In the genomic region with DNA sequence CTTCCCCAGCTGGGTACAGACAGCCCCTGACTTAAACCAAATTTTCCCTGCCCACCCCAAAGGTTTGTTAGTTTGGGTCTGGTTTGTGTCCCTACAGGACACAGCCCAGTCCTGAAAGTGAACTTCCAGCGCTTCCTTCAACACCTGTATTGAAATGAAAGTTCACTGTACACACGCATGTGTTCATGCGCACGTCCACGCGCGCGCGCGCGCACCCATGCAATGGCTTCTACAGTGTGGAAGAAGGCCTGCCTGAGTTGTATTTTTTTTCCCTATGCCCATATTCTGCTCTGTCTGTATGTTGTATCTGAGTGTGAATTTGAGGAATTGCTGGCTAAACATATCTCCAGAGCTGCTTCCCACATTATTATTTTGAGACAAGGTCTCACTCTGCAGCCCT, we compare ENCODE assay signal across 9 mouse cellular contexts. TPM values are rescaled to one million over a fixed set of nuclear protein-coding genes. Genes with fewer than 3 reads are reported as not detected.
DNase-seq lines count a peak whose midpoint lies in the region; ATAC-seq lines count a peak whose summit lies in the region.
"Had no signal": no experiment of that assay in that cellular context is flagged by ENCODE, and none has a peak within 500 bp of the region (broad histone marks: within the 10 kb centered on the region; RNA-seq: fewer than 3 reads in every experiment).

No protein-coding gene starts in this region.

- ATAC-seq in heart, embryonic 16.5 days (replicated peaks; ENCODE audit: extremely low read depth, insufficient read depth, low FRiP score): no peak
- no peak for ATAC-seq in embryonic facial prominence, embryonic 12.5 days (ENCODE audit: insufficient number of reproducible peaks, insufficient read depth, low FRiP score, low TSS enrichment)
- no peak for ATAC-seq in intestine, embryonic 16.5 days

- peak overlapping the region; percentile 99; the same call in 1 of the 2 replicates for H3K9ac ChIP-seq in heart, embryonic 16.5 days (ENCODE audit: low read length)
- peak overlapping the region; percentile 90 for H3K9ac ChIP-seq in embryonic facial prominence, embryonic 12.5 days
- H3K9ac ChIP-seq in intestine, embryonic 16.5 days (ENCODE audit: low read depth, low read length): peak overlapping the region; percentile 97

- H3K4me1 ChIP-seq in heart, embryonic 16.5 days (ENCODE audit: control insufficient read depth, insufficient read depth, low read length): peaks cover 26% of the 10 kb centered on the region
- H3K4me1 ChIP-seq in embryonic facial prominence, embryonic 12.5 days: peaks cover 13% of the 10 kb centered on the region
- H3K4me1 ChIP-seq in intestine, embryonic 16.5 days (ENCODE audit: control insufficient read depth, insufficient read depth, low read length): peaks cover 17% of the 10 kb centered on the region

- peak overlapping the region; percentile 99 for H3K4me2 ChIP-seq in heart, embryonic 16.5 days (ENCODE audit: low read depth, low read length)
- peak overlapping the region; percentile 96 for H3K4me2 ChIP-seq in embryonic facial prominence, embryonic 12.5 days (replicated peaks)
- H3K4me2 ChIP-seq in intestine, embryonic 16.5 days (ENCODE audit: low read depth, low read length): peak overlapping the region; percentile 89

- H3K27ac ChIP-seq in heart, embryonic 16.5 days (ENCODE audit: low read length): no peak overlapping the region
- H3K27ac ChIP-seq in embryonic facial prominence, embryonic 12.5 days: peak overlapping the region; percentile 77; the same call in 1 of the 2 replicates
- H3K27ac ChIP-seq in intestine, embryonic 16.5 days (ENCODE audit: low read length): peak overlapping the region; percentile 81; the same call in 1 of the 2 replicates

- DNase-seq in heart, adult 9 months (ENCODE audit: low spot score in 2 of 2): no peak
- DNase-seq in naive thymus-derived CD4-positive, alpha-beta T cell, adult 2 months (ENCODE audit: low read depth): peak; percentile 34
- DNase-seq in urinary bladder, adult 2 months (ENCODE audit: low spot score): no peak
- no peak for DNase-seq in cerebellum, adult 11 months
- DNase-seq in thymus, adult 18-20 months: no peak
- DNase-seq: kidney, adult 18-20 months had no signal

- 94% methylated on average over 11 of the region's 11 CpGs for WGBS in heart, embryonic 16.5 days
- 92% methylated on average over 11 of the region's 11 CpGs for WGBS in embryonic facial prominence, embryonic 12.5 days
- 89% methylated on average over 11 of the region's 11 CpGs for whole genome bisulfite sequencing in intestine, embryonic 16.5 days

- no peaks in the 10 kb centered on the region for H3K27me3 ChIP-seq in heart, embryonic 16.5 days (ENCODE audit: control insufficient read depth, insufficient read depth, low read length)
- no peaks in the 10 kb centered on the region for H3K27me3 ChIP-seq in embryonic facial prominence, embryonic 12.5 days
- H3K27me3 ChIP-seq in intestine, embryonic 16.5 days (replicated peaks; ENCODE audit: control insufficient read depth, insufficient read depth, low read length): no peaks in the 10 kb centered on the region

- peak overlapping the region; percentile 96; the same call in 1 of the 2 replicates for H3K4me3 ChIP-seq in heart, embryonic 16.5 days (ENCODE audit: low read length)
- peak overlapping the region; percentile 87 for H3K4me3 ChIP-seq in embryonic facial prominence, embryonic 12.5 days
- peak overlapping the region; percentile 88 for H3K4me3 ChIP-seq in intestine, embryonic 16.5 days (ENCODE audit: low read length)

- no peaks in the 10 kb centered on the region for H3K9me3 ChIP-seq in heart, embryonic 16.5 days (replicated peaks; ENCODE audit: control insufficient read depth, low read length)
- H3K9me3 ChIP-seq in embryonic facial prominence, embryonic 12.5 days: no peaks in the 10 kb centered on the region
- H3K9me3 ChIP-seq in intestine, embryonic 16.5 days (ENCODE audit: control insufficient read depth, low read length): no peaks in the 10 kb centered on the region

- H3K36me3 ChIP-seq in heart, embryonic 16.5 days (ENCODE audit: control insufficient read depth, insufficient read depth): peaks cover 41% of the 10 kb centered on the region
- H3K36me3 ChIP-seq in embryonic facial prominence, embryonic 12.5 days: peaks cover 41% of the 10 kb centered on the region
- peaks cover 18% of the 10 kb centered on the region for H3K36me3 ChIP-seq in intestine, embryonic 16.5 days (ENCODE audit: control insufficient read depth, insufficient read depth, low read length)

RNA-seq across cellular contexts. Expression of a gene that starts 1.4 kb away (rescaled TPM):
- 89.4 and 89.9 TPM in 2 replicates for polyA plus RNA-seq in heart, embryonic 16.5 days (2015; fragmentation: Nextera tagmentation; extraction: Ambion mirVana)
- 108 and 109 TPM in 2 replicates for polyA plus RNA-seq in embryonic facial prominence, embryonic 12.5 days (2016; fragmentation: Nextera tagmentation; extraction: Ambion mirVana)
- 132 and 136 TPM in 2 replicates for polyA plus RNA-seq in intestine, embryonic 16.5 days (2015; fragmentation: Nextera tagmentation; extraction: Ambion mirVana)
- polyA plus RNA-seq in urinary bladder, adult 2 months (2012; rRNA removed): 62.3 and 69.4 TPM in 2 replicates

RNA-seq across cellular contexts. Expression of a gene that starts 8.0 kb away (rescaled TPM):
- polyA plus RNA-seq in heart, embryonic 16.5 days (2015; fragmentation: Nextera tagmentation; extraction: Ambion mirVana): 1,191 and 1,235 TPM in 2 replicates
- 1,470 and 1,480 TPM in 2 replicates for polyA plus RNA-seq in embryonic facial prominence, embryonic 12.5 days (2016; fragmentation: Nextera tagmentation; extraction: Ambion mirVana)
- polyA plus RNA-seq in intestine, embryonic 16.5 days (2015; fragmentation: Nextera tagmentation; extraction: Ambion mirVana): 1,309 and 1,475 TPM in 2 replicates
- polyA plus RNA-seq in urinary bladder, adult 2 months (2012; rRNA removed): 635 and 857 TPM in 2 replicates

RNA-seq across cellular contexts. Expression of a gene that starts 9.6 kb away (rescaled TPM):
- polyA plus RNA-seq in heart, embryonic 16.5 days (2015; fragmentation: Nextera tagmentation; extraction: Ambion mirVana): 5.3 and 10.9 TPM in 2 replicates
- polyA plus RNA-seq in embryonic facial prominence, embryonic 12.5 days (2016; fragmentation: Nextera tagmentation; extraction: Ambion mirVana): 6.7 and 8.3 TPM in 2 replicates
- 5.0 and 5.5 TPM in 2 replicates for polyA plus RNA-seq in intestine, embryonic 16.5 days (2015; fragmentation: Nextera tagmentation; extraction: Ambion mirVana)
- polyA plus RNA-seq in urinary bladder, adult 2 months (2012; rRNA removed): 5.7 and 6.1 TPM in 2 replicates

RNA-seq across cellular contexts. Expression of a gene that starts 15.6 kb away (rescaled TPM):
- polyA plus RNA-seq in heart, embryonic 16.5 days (2015; fragmentation: Nextera tagmentation; extraction: Ambion mirVana): 1.2 and 1.9 TPM in 2 replicates
- 9.2 and 11.1 TPM in 2 replicates for polyA plus RNA-seq in embryonic facial prominence, embryonic 12.5 days (2016; fragmentation: Nextera tagmentation; extraction: Ambion mirVana)
- polyA plus RNA-seq in intestine, embryonic 16.5 days (2015; fragmentation: Nextera tagmentation; extraction: Ambion mirVana): 2.2 and 2.5 TPM in 2 replicates
- polyA plus RNA-seq in urinary bladder, adult 2 months (2012; rRNA removed): 0.51 and 0.81 TPM in 2 replicates

RNA-seq across cellular contexts. Expression of a gene that starts 34.3 kb away (rescaled TPM):
- 110 and 137 TPM in 2 replicates for polyA plus RNA-seq in heart, embryonic 16.5 days (2015; fragmentation: Nextera tagmentation; extraction: Ambion mirVana)
- polyA plus RNA-seq in embryonic facial prominence, embryonic 12.5 days (2016; fragmentation: Nextera tagmentation; extraction: Ambion mirVana): 59.1 and 60.5 TPM in 2 replicates
- 73.4 and 83.1 TPM in 2 replicates for polyA plus RNA-seq in intestine, embryonic 16.5 days (2015; fragmentation: Nextera tagmentation; extraction: Ambion mirVana)
- polyA plus RNA-seq in urinary bladder, adult 2 months (2012; rRNA removed): 210 and 219 TPM in 2 replicates
